Mouse (Mus musculus) kidney, adult 2 months (tissue): Measurements from ENCODE around the gene Hhat.

Experiments
- CTCF ChIP-seq: fragments of 200-500 bp; conservative IDR thresholded peaks from 2 replicates; pipeline ENCODE4 v1.5.1; 2011; ENCODE audit warnings: low read depth, mild to moderate bottlenecking, control low read depth, low read length, moderate library complexity, mixed read lengths; ENCODE audit not compliant: insufficient read depth, insufficient read length
- POLR2A ChIP-seq: fragments of 200-500 bp; IDR thresholded peaks from one replicate; pipeline ENCODE4 v1.6.1; 2011; ENCODE audit warnings: low read depth, low read length, control low read depth

DNA sequence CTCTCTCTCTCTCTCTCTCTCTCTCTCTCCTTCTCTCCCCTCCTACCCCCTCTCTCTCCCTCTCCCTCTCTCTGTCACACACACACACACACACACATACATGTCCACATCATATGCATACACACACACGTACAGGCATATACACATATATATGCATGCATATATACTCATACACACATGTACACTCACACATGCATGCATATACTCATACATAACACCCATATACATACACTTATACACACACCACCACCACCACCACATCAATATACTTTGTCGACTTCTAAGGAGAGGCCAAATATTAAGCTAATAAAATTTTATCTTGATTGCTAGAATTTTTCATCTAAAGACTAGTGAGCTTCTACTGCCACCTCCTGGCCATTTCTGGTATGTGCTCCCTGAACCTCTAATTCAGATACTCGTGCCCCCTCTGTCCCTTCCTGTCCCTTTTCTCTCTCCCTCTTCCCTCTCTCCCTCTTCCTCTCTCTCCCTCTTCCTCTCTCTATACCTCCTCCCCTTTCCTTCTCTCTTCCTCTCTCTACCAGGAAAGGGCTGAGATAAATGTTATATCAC, 59.2 kb downstream of the Hhat start:
- peak; percentile 63 for TF ChIP-seq CTCF
- TF ChIP-seq POLR2A, result no peak
